Mouse (Mus musculus): ENCODE results near the gene Aldh1l1. TPM values are rescaled to one million over a fixed set of nuclear protein-coding genes. Genes with fewer than 3 reads are reported as not detected.

Gene Aldh1l1
- polyA plus RNA-seq, 1 experiment from 2014 or later: 8.1 TPM

GRCm38 (mm10) chr6:90556534-90557058, 70.4 kb downstream of the Aldh1l1 start:
- H3K27me3 ChIP-seq: no peaks in the 10 kb centered on the region
- no peak overlapping the region for H3K4me2 ChIP-seq
- H3K9ac ChIP-seq: no peak overlapping the region
- WGBS: 79% methylated on average over 2 of the region's 2 CpGs
- H3K4me1 ChIP-seq: peaks cover 9% of the 10 kb centered on the region
- no peak overlapping the region for H3K27ac ChIP-seq
- no peak overlapping the region for H3K4me3 ChIP-seq
- no peaks in the 10 kb centered on the region for H3K9me3 ChIP-seq (replicated peaks)
- H3K36me3 ChIP-seq (ENCODE audit: poor library complexity, severe bottlenecking): no peaks in the 10 kb centered on the region
- ATAC-seq: no peak

GRCm38 (mm10) chr6:90557077-90557476, 70.8 kb downstream of the Aldh1l1 start:
- no peak overlapping the region for H3K27ac ChIP-seq
- no peak overlapping the region for H3K9ac ChIP-seq
- no peak overlapping the region for H3K4me2 ChIP-seq
- ATAC-seq: no peak
- H3K9me3 ChIP-seq (replicated peaks): no peaks in the 10 kb centered on the region
- H3K27me3 ChIP-seq: no peaks in the 10 kb centered on the region
- no peak overlapping the region for H3K4me3 ChIP-seq
- no peaks in the 10 kb centered on the region for H3K36me3 ChIP-seq (ENCODE audit: poor library complexity, severe bottlenecking)
- 93% methylated on average over 7 of the region's 7 CpGs for WGBS
- H3K4me1 ChIP-seq: peaks cover 10% of the 10 kb centered on the region

- H3K4me3 ChIP-seq: no peak overlapping the region
- no peaks in the 10 kb centered on the region for H3K36me3 ChIP-seq (ENCODE audit: poor library complexity, severe bottlenecking)
- H3K4me2 ChIP-seq: no peak overlapping the region
- no peak for ATAC-seq
- H3K4me1 ChIP-seq: peaks cover 10% of the 10 kb centered on the region
- H3K27me3 ChIP-seq: no peaks in the 10 kb centered on the region
- 63% methylated on average over 6 of the region's 6 CpGs for WGBS
- no peaks in the 10 kb centered on the region for H3K9me3 ChIP-seq (replicated peaks)
- H3K27ac ChIP-seq: no peak overlapping the region
- H3K9ac ChIP-seq: no peak overlapping the region
These were observed 71.8 kb downstream of the Aldh1l1 start for GRCm38 (mm10) chr6:90557829-90558693.

GRCm38 (mm10) chr6:90560390-90561058, 74.3 kb downstream of the Aldh1l1 start:
- Histone ChIP-seq H3K4me1 (peaks cover 10% of the 10 kb centered on the region), H3K9me3 (replicated peaks) (no peaks in the 10 kb centered on the region), H3K27me3 (no peaks in the 10 kb centered on the region), H3K9ac (no peak overlapping the region), H3K36me3 (ENCODE audit: poor library complexity, severe bottlenecking) (no peaks in the 10 kb centered on the region), H3K27ac (peak overlapping the region; percentile 44; the same call in 1 of the 2 replicates), H3K4me3 (no peak overlapping the region), H3K4me2 (no peak overlapping the region)
- no peak for ATAC-seq
- 91% methylated on average over 3 of the region's 3 CpGs for WGBS

- Histone ChIP-seq H3K27ac (peak overlapping the region; percentile 44; the same call in 1 of the 2 replicates), H3K9me3 (replicated peaks) (no peaks in the 10 kb centered on the region), H3K4me2 (no peak overlapping the region), H3K36me3 (ENCODE audit: poor library complexity, severe bottlenecking) (no peaks in the 10 kb centered on the region), H3K4me1 (peaks cover 10% of the 10 kb centered on the region), H3K9ac (no peak overlapping the region), H3K27me3 (no peaks in the 10 kb centered on the region), H3K4me3 (no peak overlapping the region)
- ATAC-seq: peak; percentile 81
- 17% methylated on average over 2 of the region's 2 CpGs for WGBS
These were observed 75.1 kb downstream of the Aldh1l1 start for GRCm38 (mm10) chr6:90561234-90561781.

- Histone ChIP-seq H3K4me3 (no peak overlapping the region), H3K36me3 (ENCODE audit: poor library complexity, severe bottlenecking) (no peaks in the 10 kb centered on the region), H3K9ac (no peak overlapping the region), H3K4me1 (peaks cover 10% of the 10 kb centered on the region), H3K27ac (no peak overlapping the region), H3K9me3 (replicated peaks) (no peaks in the 10 kb centered on the region), H3K27me3 (no peaks in the 10 kb centered on the region), H3K4me2 (no peak overlapping the region)
- ATAC-seq: no peak
- WGBS: 82% methylated on average over 9 of the region's 9 CpGs
These were observed 78.0 kb downstream of the Aldh1l1 start for GRCm38 (mm10) chr6:90564240-90564639.

GRCm38 (mm10) chr6:90565357-90566215, 79.4 kb downstream of the Aldh1l1 start:
- H3K27ac ChIP-seq: no peak overlapping the region
- WGBS: 70% methylated on average over 13 of the region's 13 CpGs
- peaks cover 10% of the 10 kb centered on the region for H3K4me1 ChIP-seq
- no peaks in the 10 kb centered on the region for H3K27me3 ChIP-seq
- ATAC-seq: no peak
- no peaks in the 10 kb centered on the region for H3K36me3 ChIP-seq (ENCODE audit: poor library complexity, severe bottlenecking)
- H3K4me2 ChIP-seq: no peak overlapping the region
- no peak overlapping the region for H3K4me3 ChIP-seq
- no peak overlapping the region for H3K9ac ChIP-seq
- no peaks in the 10 kb centered on the region for H3K9me3 ChIP-seq (replicated peaks)

- Histone ChIP-seq H3K27ac (no peak overlapping the region), H3K9ac (no peak overlapping the region), H3K4me1 (no peaks in the 10 kb centered on the region), H3K4me2 (no peak overlapping the region), H3K9me3 (replicated peaks) (no peaks in the 10 kb centered on the region), H3K36me3 (ENCODE audit: poor library complexity, severe bottlenecking) (no peaks in the 10 kb centered on the region), H3K4me3 (no peak overlapping the region), H3K27me3 (no peaks in the 10 kb centered on the region)
- 89% methylated on average over 3 of the region's 3 CpGs for WGBS
- no peak for ATAC-seq
These were observed 81.3 kb downstream of the Aldh1l1 start for GRCm38 (mm10) chr6:90567486-90567885.

GRCm38 (mm10) chr6:90567928-90568327, 81.7 kb downstream of the Aldh1l1 start:
- H3K9ac ChIP-seq: no peak overlapping the region
- no peak for ATAC-seq
- 83% methylated on average over 3 of the region's 3 CpGs for WGBS
- H3K27ac ChIP-seq: no peak overlapping the region
- no peak overlapping the region for H3K4me3 ChIP-seq
- no peaks in the 10 kb centered on the region for H3K4me1 ChIP-seq
- no peaks in the 10 kb centered on the region for H3K36me3 ChIP-seq (ENCODE audit: poor library complexity, severe bottlenecking)
- H3K4me2 ChIP-seq: no peak overlapping the region
- H3K27me3 ChIP-seq: no peaks in the 10 kb centered on the region
- no peaks in the 10 kb centered on the region for H3K9me3 ChIP-seq (replicated peaks)

GRCm38 (mm10) chr6:90568721-90569120, 82.5 kb downstream of the Aldh1l1 start:
- Histone ChIP-seq H3K4me3 (no peak overlapping the region), H3K27me3 (no peaks in the 10 kb centered on the region), H3K9me3 (replicated peaks) (no peaks in the 10 kb centered on the region), H3K4me2 (no peak overlapping the region), H3K36me3 (ENCODE audit: poor library complexity, severe bottlenecking) (no peaks in the 10 kb centered on the region), H3K4me1 (no peaks in the 10 kb centered on the region), H3K27ac (no peak overlapping the region), H3K9ac (no peak overlapping the region)
- ATAC-seq: no peak
- 84% methylated on average over 4 of the region's 4 CpGs for WGBS

GRCm38 (mm10) chr6:90569736-90570383, 83.6 kb downstream of the Aldh1l1 start:
- WGBS: 83% methylated on average over 12 of the region's 12 CpGs

More at GRCm38 (mm10) chr6:90569736-90570383, 83.6 kb downstream of the Aldh1l1 start:
- H3K27me3 ChIP-seq: no peaks in the 10 kb centered on the region
- ATAC-seq: no peak
- no peaks in the 10 kb centered on the region for H3K9me3 ChIP-seq (replicated peaks)
- no peak overlapping the region for H3K9ac ChIP-seq
- H3K36me3 ChIP-seq (ENCODE audit: poor library complexity, severe bottlenecking): no peaks in the 10 kb centered on the region
- H3K4me3 ChIP-seq: no peak overlapping the region
- no peaks in the 10 kb centered on the region for H3K4me1 ChIP-seq
- no peak overlapping the region for H3K4me2 ChIP-seq
- no peak overlapping the region for H3K27ac ChIP-seq

Measured in forebrain, embryonic 13.5 days (tissue).